Mouse (Mus musculus): ENCODE results near the gene Angptl2. TPM values are rescaled to one million over a fixed set of nuclear protein-coding genes. Genes with fewer than 3 reads are reported as not detected.

The Angptl2 gene
- polyA plus RNA-seq, 1 experiment from 2014 or later = 14.8 TPM

DNA sequence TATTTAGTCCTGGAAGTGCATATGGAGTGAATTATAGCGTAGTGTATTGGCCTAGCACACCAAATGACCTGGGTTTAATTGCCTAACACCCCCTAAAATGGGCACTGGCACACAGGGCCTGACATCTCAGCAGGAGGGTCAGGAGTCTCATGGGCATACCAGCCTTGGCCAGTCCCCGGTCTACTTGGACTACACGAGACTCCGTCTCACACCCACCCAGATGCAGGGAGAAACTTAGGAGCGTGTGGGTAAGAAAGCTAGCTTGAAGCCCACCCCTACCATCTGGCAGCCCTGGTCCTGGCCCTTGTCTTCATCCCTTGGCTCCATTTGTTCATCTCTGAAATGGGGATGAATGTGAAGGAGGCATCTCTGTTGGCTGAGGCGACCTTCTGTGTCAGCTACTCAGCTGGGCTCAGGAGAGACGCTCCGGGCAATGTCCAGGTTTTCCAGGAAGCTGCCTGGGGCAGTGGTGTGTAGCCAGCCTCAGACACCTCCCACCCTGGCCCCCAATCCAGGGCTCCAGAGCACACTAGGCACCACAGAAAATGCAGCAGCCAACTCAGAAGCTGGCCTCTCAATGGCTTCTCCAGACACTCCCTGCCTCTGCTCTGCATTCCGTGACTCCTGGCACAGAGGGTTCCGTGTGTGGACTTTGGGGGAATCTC lies 4.9 kb downstream of the Angptl2 start:
- no peak for ATAC-seq
- H3K9ac ChIP-seq (replicated peaks) = no peak overlapping the region
- 0 out of 2 replicates have a peak, but pooled peaks cover under 1% of the 10 kb centered on the region for H3K36me3 ChIP-seq
- H3K27me3 ChIP-seq = no peaks in the 10 kb centered on the region
- H3K9me3 ChIP-seq = no peaks in the 10 kb centered on the region
- H3K4me3 ChIP-seq (replicated peaks) = no peak overlapping the region
- H3K4me1 ChIP-seq (replicated peaks) = peaks cover 40% of the 10 kb centered on the region
- H3K27ac ChIP-seq = no peak overlapping the region
- no peak overlapping the region for H3K4me2 ChIP-seq (replicated peaks)
- WGBS = 93% methylated on average over 10 of the region's 10 CpGs

- no peaks in the 10 kb centered on the region for H3K27me3 ChIP-seq
- H3K9me3 ChIP-seq = no peaks in the 10 kb centered on the region
- no peak overlapping the region for H3K4me3 ChIP-seq (replicated peaks)
- 89% methylated on average over 11 of the region's 11 CpGs for WGBS
- H3K27ac ChIP-seq = no peak overlapping the region
- no peak for ATAC-seq
- no peak overlapping the region for H3K9ac ChIP-seq (replicated peaks)
- H3K4me1 ChIP-seq (replicated peaks) = peaks cover 33% of the 10 kb centered on the region
- H3K36me3 ChIP-seq = peaks cover 4% of the 10 kb centered on the region; the same call in 1 of the 2 replicates
- no peak overlapping the region for H3K4me2 ChIP-seq (replicated peaks)
Observed at GRCm38 (mm10) chr2:33221339-33221900, 5.6 kb downstream of the Angptl2 start.

- ATAC-seq = no peak
- H3K4me1 ChIP-seq (replicated peaks) = peaks cover 31% of the 10 kb centered on the region
- WGBS = 87% methylated on average over 6 of the region's 6 CpGs
Observed at GRCm38 (mm10) chr2:33222480-33222879, 6.6 kb downstream of the Angptl2 start.

GRCm38 (mm10) chr2:33223656-33224358 lies 7.9 kb downstream of the Angptl2 start:
- Histone ChIP-seq H3K9me3 (no peaks in the 10 kb centered on the region), H3K27ac (no peak overlapping the region), H3K27me3 (no peaks in the 10 kb centered on the region), H3K4me1 (replicated peaks) (peaks cover 20% of the 10 kb centered on the region), H3K4me2 (replicated peaks) (no peak overlapping the region), H3K36me3 (peaks cover 10% of the 10 kb centered on the region), H3K9ac (replicated peaks) (no peak overlapping the region), H3K4me3 (replicated peaks) (no peak overlapping the region)
- WGBS = 79% methylated on average over 10 of the region's 10 CpGs
- ATAC-seq = no peak

More at GRCm38 (mm10) chr2:33222480-33222879, 6.6 kb downstream of the Angptl2 start:
- Histone ChIP-seq H3K36me3 (peaks cover 4% of the 10 kb centered on the region; the same call in 1 of the 2 replicates), H3K27ac (no peak overlapping the region), H3K9ac (replicated peaks) (no peak overlapping the region), H3K27me3 (no peaks in the 10 kb centered on the region), H3K9me3 (no peaks in the 10 kb centered on the region), H3K4me2 (replicated peaks) (no peak overlapping the region), H3K4me3 (replicated peaks) (no peak overlapping the region)

DNA sequence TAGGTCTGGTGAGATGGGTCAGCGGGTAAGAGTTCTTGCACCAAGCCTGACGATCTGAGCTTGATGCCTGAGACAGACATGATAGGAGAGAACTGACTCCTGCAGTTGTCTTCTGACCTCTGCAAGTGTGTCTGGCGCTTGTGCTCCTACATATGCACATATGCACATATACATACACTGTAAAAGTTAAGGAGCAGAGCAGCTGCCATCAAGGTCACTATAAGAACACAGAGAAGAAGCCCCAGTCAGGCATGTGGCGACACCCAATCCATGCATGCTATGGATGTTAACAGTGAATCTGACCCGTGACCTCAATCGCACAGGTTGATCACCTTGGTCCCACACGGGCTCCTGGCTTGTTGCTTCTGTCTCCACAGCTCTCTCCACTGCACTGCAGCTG lies 10.1 kb downstream of the Angptl2 start:
- H3K27ac ChIP-seq = no peak overlapping the region
- no peaks in the 10 kb centered on the region for H3K9me3 ChIP-seq
- no peak overlapping the region for H3K4me2 ChIP-seq (replicated peaks)
- WGBS = 95% methylated on average over 7 of the region's 7 CpGs
- ATAC-seq = no peak
- H3K4me3 ChIP-seq (replicated peaks) = no peak overlapping the region
- H3K36me3 ChIP-seq = peaks cover 17% of the 10 kb centered on the region
- H3K4me1 ChIP-seq (replicated peaks) = peaks cover 11% of the 10 kb centered on the region; the same call in 1 of the 2 replicates
- H3K9ac ChIP-seq (replicated peaks) = no peak overlapping the region
- no peaks in the 10 kb centered on the region for H3K27me3 ChIP-seq

DNA sequence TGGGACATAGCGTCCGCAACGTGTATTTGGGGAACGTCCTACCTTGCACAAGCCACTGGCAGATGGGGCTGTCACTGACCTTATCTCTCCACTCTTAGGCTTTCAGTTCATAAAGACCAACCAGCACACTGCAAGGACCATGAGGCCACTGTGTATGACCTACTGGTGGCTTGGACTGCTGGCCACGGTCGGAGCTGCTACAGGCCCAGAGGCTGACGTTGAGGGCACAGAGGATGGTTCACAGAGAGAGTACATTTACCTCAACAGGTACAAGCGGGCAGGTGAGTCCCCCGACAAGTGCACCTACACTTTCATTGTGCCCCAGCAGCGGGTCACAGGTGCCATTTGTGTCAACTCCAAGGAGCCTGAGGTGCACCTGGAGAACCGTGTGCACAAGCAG lies 12.2 kb downstream of the Angptl2 start:
- no peak overlapping the region for H3K4me2 ChIP-seq (replicated peaks)
- H3K9ac ChIP-seq (replicated peaks) = no peak overlapping the region
- H3K36me3 ChIP-seq = peaks cover 20% of the 10 kb centered on the region
- H3K4me1 ChIP-seq (replicated peaks) = peaks cover 25% of the 10 kb centered on the region
- no peak overlapping the region for H3K4me3 ChIP-seq (replicated peaks)
- 93% methylated on average over 11 of the region's 11 CpGs for WGBS
- H3K27ac ChIP-seq = no peak overlapping the region
- H3K27me3 ChIP-seq = no peaks in the 10 kb centered on the region
- H3K9me3 ChIP-seq = no peaks in the 10 kb centered on the region
- ATAC-seq = no peak

GRCm38 (mm10) chr2:33228551-33228950 lies 12.7 kb downstream of the Angptl2 start:
- Histone ChIP-seq H3K4me1 (replicated peaks) (peaks cover 28% of the 10 kb centered on the region), H3K4me3 (replicated peaks) (no peak overlapping the region), H3K36me3 (peaks cover 20% of the 10 kb centered on the region), H3K9ac (replicated peaks) (no peak overlapping the region), H3K9me3 (no peaks in the 10 kb centered on the region), H3K4me2 (replicated peaks) (no peak overlapping the region), H3K27me3 (no peaks in the 10 kb centered on the region), H3K27ac (no peak overlapping the region)
- WGBS = 95% methylated on average over 15 of the region's 15 CpGs
- ATAC-seq = no peak

DNA sequence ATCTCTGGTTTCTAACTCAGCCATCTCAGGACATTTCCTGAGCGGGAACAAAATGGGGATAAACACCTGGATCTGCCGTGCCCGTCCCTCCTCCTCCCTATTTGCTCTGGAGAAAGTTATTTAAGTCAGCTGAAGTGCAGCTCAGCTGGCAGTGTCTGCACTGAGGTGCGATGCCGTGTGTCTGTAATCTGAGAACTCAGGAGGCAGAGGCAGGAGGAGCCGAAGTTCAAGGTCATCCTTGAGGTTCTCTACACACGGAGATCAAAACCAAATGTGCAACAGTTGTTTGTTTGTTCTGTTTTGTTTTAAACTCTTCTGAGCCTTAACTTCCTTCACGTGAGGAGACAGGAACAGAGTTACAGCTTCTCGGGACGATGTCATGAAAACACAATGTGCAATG lies 14.8 kb downstream of the Angptl2 start:
- H3K9me3 ChIP-seq = no peaks in the 10 kb centered on the region
- ATAC-seq = no peak
- no peak overlapping the region for H3K4me2 ChIP-seq (replicated peaks)
- no peaks in the 10 kb centered on the region for H3K27me3 ChIP-seq
- peaks cover 36% of the 10 kb centered on the region for H3K4me1 ChIP-seq (replicated peaks)
- H3K9ac ChIP-seq (replicated peaks) = no peak overlapping the region
- H3K27ac ChIP-seq = no peak overlapping the region
- peaks cover 20% of the 10 kb centered on the region for H3K36me3 ChIP-seq
- no peak overlapping the region for H3K4me3 ChIP-seq (replicated peaks)
- 85% methylated on average over 10 of the region's 10 CpGs for WGBS

GRCm38 (mm10) chr2:33231788-33232187 lies 15.9 kb downstream of the Angptl2 start:
- Histone ChIP-seq H3K9ac (replicated peaks) (no peak overlapping the region), H3K9me3 (no peaks in the 10 kb centered on the region), H3K4me1 (replicated peaks) (peaks cover 41% of the 10 kb centered on the region), H3K4me2 (replicated peaks) (no peak overlapping the region), H3K27ac (no peak overlapping the region), H3K27me3 (no peaks in the 10 kb centered on the region), H3K36me3 (peaks cover 16% of the 10 kb centered on the region), H3K4me3 (replicated peaks) (no peak overlapping the region)
- WGBS = 41% methylated on average over 2 of the region's 2 CpGs
- no peak for ATAC-seq

GRCm38 (mm10) chr2:33232782-33233570 lies 17.1 kb downstream of the Angptl2 start:
- H3K27ac ChIP-seq = no peak overlapping the region
- H3K4me1 ChIP-seq (replicated peaks) = peaks cover 40% of the 10 kb centered on the region
- no peaks in the 10 kb centered on the region for H3K27me3 ChIP-seq
- H3K4me2 ChIP-seq (replicated peaks) = no peak overlapping the region
- no peaks in the 10 kb centered on the region for H3K9me3 ChIP-seq
- H3K36me3 ChIP-seq = peaks cover 15% of the 10 kb centered on the region
- 78% methylated on average over 6 of the region's 6 CpGs for WGBS
- no peak for ATAC-seq
- H3K9ac ChIP-seq (replicated peaks) = no peak overlapping the region
- H3K4me3 ChIP-seq (replicated peaks) = no peak overlapping the region

DNA sequence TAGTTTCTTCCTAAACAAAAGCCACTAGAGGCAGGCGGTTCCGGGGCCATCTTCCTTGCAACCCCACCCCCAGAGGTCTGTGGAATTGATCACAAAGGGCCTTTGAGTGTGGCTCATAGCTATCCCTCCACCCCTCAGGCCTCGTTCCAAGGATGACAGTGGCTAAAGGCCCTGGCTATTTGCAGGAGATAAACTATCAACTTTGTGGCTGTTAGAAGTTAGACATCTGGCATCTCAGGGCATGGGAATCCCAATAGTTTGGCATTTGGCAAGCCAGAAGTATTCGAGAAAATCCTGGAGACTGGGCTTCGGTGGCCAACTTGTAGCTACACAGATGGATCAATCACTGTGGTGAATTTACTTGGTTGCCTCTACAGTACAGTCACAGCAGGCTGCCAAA lies 18.0 kb downstream of the Angptl2 start:
- no peak overlapping the region for H3K9ac ChIP-seq (replicated peaks)
- H3K27ac ChIP-seq = no peak overlapping the region
- H3K27me3 ChIP-seq = no peaks in the 10 kb centered on the region
- peaks cover 10% of the 10 kb centered on the region for H3K36me3 ChIP-seq
- no peaks in the 10 kb centered on the region for H3K9me3 ChIP-seq
- no peak overlapping the region for H3K4me3 ChIP-seq (replicated peaks)
- H3K4me1 ChIP-seq (replicated peaks) = peaks cover 44% of the 10 kb centered on the region
- no peak for ATAC-seq
- 75% methylated on average over 5 of the region's 5 CpGs for WGBS
- no peak overlapping the region for H3K4me2 ChIP-seq (replicated peaks)

DNA sequence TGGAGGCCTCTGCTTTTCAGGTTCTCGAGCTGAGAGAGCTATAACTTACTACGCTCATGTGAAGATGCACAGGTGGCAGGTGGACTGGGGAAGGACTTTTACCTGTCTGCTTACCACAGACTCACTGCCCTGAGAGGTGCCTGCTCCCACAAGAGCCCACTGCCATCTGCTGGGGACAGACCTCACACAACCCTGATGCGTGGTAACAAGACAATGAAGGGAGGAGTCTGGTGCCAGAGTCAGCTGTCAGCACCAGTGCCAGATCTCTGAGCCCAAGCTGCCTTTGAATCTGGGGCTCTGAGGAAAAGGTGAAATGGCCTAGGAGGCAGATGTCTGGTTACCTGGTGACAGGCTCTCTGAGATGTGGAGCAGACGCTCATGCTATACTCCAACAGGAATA lies 19.0 kb downstream of the Angptl2 start:
- Histone ChIP-seq H3K9ac (replicated peaks) (0 out of 2 replicates have a peak overlapping the region, but pooled peaks have one; percentile 30), H3K27ac (no peak overlapping the region), H3K4me3 (replicated peaks) (no peak overlapping the region), H3K36me3 (peaks cover 6% of the 10 kb centered on the region; the same call in 1 of the 2 replicates), H3K27me3 (no peaks in the 10 kb centered on the region), H3K4me2 (replicated peaks) (no peak overlapping the region), H3K4me1 (replicated peaks) (peaks cover 48% of the 10 kb centered on the region), H3K9me3 (no peaks in the 10 kb centered on the region)
- ATAC-seq = no peak
- 80% methylated on average over 4 of the region's 4 CpGs for WGBS
